Mouse (Mus musculus) midbrain, embryonic 14.5 days (tissue): Measurements from ENCODE around the gene Cyb5d1. TPM values are rescaled to one million over a fixed set of nuclear protein-coding genes. Genes with fewer than 3 reads are reported as not detected.
A peak's percentile ranks its signal among the peaks of the same experiment; 100 is the strongest.

Experiments
- ATAC-seq: fragments of 200-750 bp; cut with Nextera tagmentation; 2 replicates; pipeline ENCODE4 v1.8.0; 2017; ENCODE audit warnings: moderate number of reproducible peaks, moderate library complexity; ENCODE audit not compliant: low FRiP score, low TSS enrichment
- DNase-seq: peaks from one replicate; pipeline ENCODE4 v3.0.0-alpha.2; 2015
- H3K27ac ChIP-seq: fragments of 300-500 bp; sonication (generic); replicated peaks from 2 replicates; pipeline ENCODE4 v1.5.1; 2014; ENCODE audit warnings: mild to moderate bottlenecking, low read depth, low read length, moderate library complexity
- H3K27me3 ChIP-seq: fragments of 300-500 bp; sonication (generic); 2 replicates; pipeline ENCODE4 v1.6.1; 2014; ENCODE audit warnings: low read length, control low read depth, mixed read lengths; ENCODE audit not compliant: control insufficient read depth, insufficient read depth
- H3K36me3 ChIP-seq: fragments of 300-500 bp; sonication (generic); 2 replicates; pipeline ENCODE4 v1.6.1; 2014; ENCODE audit warnings: low read length, control low read depth; ENCODE audit not compliant: control insufficient read depth, insufficient read depth
- H3K4me1 ChIP-seq: fragments of 300-500 bp; sonication (generic); 2 replicates; pipeline ENCODE4 v1.6.1; 2014; ENCODE audit warnings: mild to moderate bottlenecking, antibody characterized with exemption, low read length, control low read depth; ENCODE audit not compliant: control insufficient read depth, insufficient read depth
- H3K4me2 ChIP-seq: fragments of 300-500 bp; sonication (generic); 2 replicates; pipeline ENCODE4 v1.6.1; 2014; ENCODE audit warnings: mild to moderate bottlenecking, low read length, moderate library complexity
- H3K4me3 ChIP-seq: fragments of 300-500 bp; sonication (generic); replicated peaks from 2 replicates; pipeline ENCODE4 v1.5.1; 2014; ENCODE audit warnings: low read depth, low read length
- H3K9ac ChIP-seq: fragments of 300-500 bp; sonication (generic); replicated peaks from 2 replicates; pipeline ENCODE4 v1.6.1; 2014; ENCODE audit warnings: mild to moderate bottlenecking, low read length, moderate library complexity
- H3K9me3 ChIP-seq: fragments of 300-500 bp; sonication (generic); 2 replicates; pipeline ENCODE4 v1.6.1; 2016; ENCODE audit warnings: low read length, control low read depth, mixed read lengths; ENCODE audit not compliant: control insufficient read depth
- WGBS: fragments of 180-500 bp; shearing (Covaris S2); extraction: QIAGEN DNeasy Blood & Tissue Kit; methylation state at CpG from one replicate; pipeline ENCODE4 v1.1.7; 2014; 5-methylcytosine and 5-hydroxymethylcytosine counted together
- polyA plus RNA-seq: library from polyadenylated mRNA; unstranded; fragments of >200 nt; fragmentation: Nextera tagmentation; extraction: Ambion mirVana; gene quantifications from 2 replicates; pipeline ENCODE4 v1.2.1, GENCODE M21; 2014

Gene Cyb5d1
- polyA plus RNA-seq, 1 experiment from 2014 or later: 24.8 TPM

GRCm38 (mm10) chr11:69364910-69365309 lies 30.5 kb downstream of the Cyb5d1 start:
- peak; percentile 89 for DNase-seq
- peak; percentile 59; the same call in 1 of the 2 replicates for ATAC-seq
- peak overlapping the region; percentile 100; the same call in 1 of the 2 replicates for H3K9ac ChIP-seq
- H3K27me3 ChIP-seq: no peaks in the 10 kb centered on the region
- 3% methylated on average over 6 of the region's 6 CpGs for WGBS
- peaks cover 29% of the 10 kb centered on the region for H3K4me1 ChIP-seq
- peak overlapping the region; percentile 99; the same call in 1 of the 2 replicates for H3K4me3 ChIP-seq
- H3K36me3 ChIP-seq: peaks cover 44% of the 10 kb centered on the region
- no peaks in the 10 kb centered on the region for H3K9me3 ChIP-seq
- H3K4me2 ChIP-seq: peak overlapping the region; percentile 96
- H3K27ac ChIP-seq: peak overlapping the region; percentile 100

GRCm38 (mm10) chr11:69364376-69364775 lies 31.1 kb downstream of the Cyb5d1 start:
- Histone ChIP-seq H3K9ac (peak overlapping the region; percentile 100; the same call in 1 of the 2 replicates), H3K4me3 (no peak overlapping the region), H3K36me3 (peaks cover 50% of the 10 kb centered on the region), H3K4me2 (peak overlapping the region; percentile 96), H3K9me3 (no peaks in the 10 kb centered on the region), H3K4me1 (peaks cover 27% of the 10 kb centered on the region), H3K27me3 (no peaks in the 10 kb centered on the region), H3K27ac (peak overlapping the region; percentile 100; the same call in 1 of the 2 replicates)
- WGBS: 54% methylated on average over 8 of the region's 8 CpGs
- ATAC-seq (no peak), DNase-seq (no peak)

- H3K9ac ChIP-seq: no peak overlapping the region
- no peaks in the 10 kb centered on the region for H3K9me3 ChIP-seq
- peaks cover 69% of the 10 kb centered on the region for H3K36me3 ChIP-seq
- DNase-seq (no peak), ATAC-seq (no peak)
- H3K27ac ChIP-seq: no peak overlapping the region
- no peaks in the 10 kb centered on the region for H3K27me3 ChIP-seq
- H3K4me1 ChIP-seq: peaks cover 23% of the 10 kb centered on the region
- no peak overlapping the region for H3K4me3 ChIP-seq
- 94% methylated on average over 2 of the region's 2 CpGs for WGBS
- no peak overlapping the region for H3K4me2 ChIP-seq
These were observed 33.0 kb downstream of the Cyb5d1 start for GRCm38 (mm10) chr11:69362479-69362878.

GRCm38 (mm10) chr11:69362021-69362420 lies 33.4 kb downstream of the Cyb5d1 start:
- 73% methylated on average over 7 of the region's 7 CpGs for WGBS
- ATAC-seq (no peak), DNase-seq (no peak)
- H3K9ac ChIP-seq: no peak overlapping the region
- no peak overlapping the region for H3K4me2 ChIP-seq
- H3K4me3 ChIP-seq: no peak overlapping the region
- no peak overlapping the region for H3K27ac ChIP-seq
- peaks cover 23% of the 10 kb centered on the region for H3K4me1 ChIP-seq
- H3K27me3 ChIP-seq: no peaks in the 10 kb centered on the region
- no peaks in the 10 kb centered on the region for H3K9me3 ChIP-seq
- H3K36me3 ChIP-seq: peaks cover 73% of the 10 kb centered on the region

DNA sequence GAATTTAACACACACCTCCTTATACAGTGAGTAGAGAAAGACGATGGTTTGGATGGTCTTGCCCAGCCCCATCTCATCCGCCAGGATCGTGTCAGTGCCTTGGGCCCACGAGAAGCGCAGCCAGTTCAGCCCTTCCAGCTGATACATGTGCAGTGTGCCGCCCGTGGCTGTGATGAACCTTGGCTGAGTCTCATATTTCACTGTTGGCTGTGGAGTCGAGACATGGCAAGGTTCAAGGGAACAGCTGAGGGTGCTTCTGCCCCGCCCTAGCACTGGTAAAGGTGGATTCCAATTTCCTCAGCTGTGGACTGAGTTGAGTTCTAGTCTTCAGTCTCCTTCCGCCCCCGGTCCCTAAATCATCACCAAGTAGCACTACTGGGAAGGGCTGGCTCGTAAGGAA lies 37.7 kb downstream of the Cyb5d1 start:
- Histone ChIP-seq H3K27me3 (no peaks in the 10 kb centered on the region), H3K9ac (no peak overlapping the region), H3K36me3 (peaks cover 99% of the 10 kb centered on the region), H3K4me2 (no peak overlapping the region), H3K4me3 (no peak overlapping the region), H3K4me1 (no peaks in the 10 kb centered on the region), H3K27ac (no peak overlapping the region), H3K9me3 (no peaks in the 10 kb centered on the region)
- ATAC-seq: no peak
- no peak for DNase-seq
- 95% methylated on average over 12 of the region's 12 CpGs for WGBS

- DNase-seq: no peak
- no peaks in the 10 kb centered on the region for H3K9me3 ChIP-seq
- no peak for ATAC-seq
- peaks cover 99% of the 10 kb centered on the region for H3K36me3 ChIP-seq
- H3K27me3 ChIP-seq: no peaks in the 10 kb centered on the region
- 94% methylated on average over 5 of the region's 5 CpGs for WGBS
- no peak overlapping the region for H3K27ac ChIP-seq
- no peak overlapping the region for H3K9ac ChIP-seq
- H3K4me2 ChIP-seq: no peak overlapping the region
- H3K4me3 ChIP-seq: no peak overlapping the region
- H3K4me1 ChIP-seq: no peaks in the 10 kb centered on the region
These were observed 38.9 kb downstream of the Cyb5d1 start for GRCm38 (mm10) chr11:69356544-69356943.

- Histone ChIP-seq H3K9ac (no peak overlapping the region), H3K36me3 (peaks cover 93% of the 10 kb centered on the region), H3K27me3 (no peaks in the 10 kb centered on the region), H3K9me3 (no peaks in the 10 kb centered on the region), H3K4me3 (no peak overlapping the region), H3K4me2 (no peak overlapping the region), H3K27ac (no peak overlapping the region), H3K4me1 (peaks cover 7% of the 10 kb centered on the region)
- DNase-seq (no peak), ATAC-seq (no peak)
- 91% methylated on average over 24 of the region's 26 CpGs for WGBS
These were observed 49.0 kb downstream of the Cyb5d1 start for GRCm38 (mm10) chr11:69346441-69346840.

Other genes with a start within 250 kb of the Cyb5d1 start
- 0.08 and 0.22 TPM in 2 replicates for gene Alox12b, start 238.6 kb downstream of the Cyb5d1 start, polyA plus RNA-seq
- gene Alox8, start 197.8 kb downstream of the Cyb5d1 start, polyA plus RNA-seq: 0.17 and 0.26 TPM in 2 replicates
- gene Gucy2e, start 158.6 kb downstream of the Cyb5d1 start, polyA plus RNA-seq: 0.37 and 0.49 TPM in 2 replicates
- 14.9 and 18.6 TPM in 2 replicates for gene Cntrob, start 71.9 kb downstream of the Cyb5d1 start, polyA plus RNA-seq
- 189 and 220 TPM in 2 replicates for gene Trappc1, start 71.7 kb downstream of the Cyb5d1 start, polyA plus RNA-seq
- 4.1 and 4.3 TPM in 2 replicates for gene Kcnab3, start 69.4 kb downstream of the Cyb5d1 start, polyA plus RNA-seq
- 222 and 270 TPM in 2 replicates for gene Rnf227, start 55.2 kb downstream of the Cyb5d1 start, polyA plus RNA-seq
- 77.5 and 80.8 TPM in 2 replicates for gene Chd3, start 26.2 kb downstream of the Cyb5d1 start, polyA plus RNA-seq
- gene Naa38, start 144 bp downstream of the Cyb5d1 start, polyA plus RNA-seq: 97.6 and 123 TPM in 2 replicates
- 2.6 and 4.9 TPM in 2 replicates for gene Tmem88, start 2.6 kb upstream of the Cyb5d1 start, polyA plus RNA-seq
- 41.1 and 41.2 TPM in 2 replicates for gene Kdm6b, start 18.0 kb upstream of the Cyb5d1 start, polyA plus RNA-seq
- gene Dnah2, start 153.5 kb upstream of the Cyb5d1 start, polyA plus RNA-seq: 4.8 and 5.7 TPM in 2 replicates
- gene Efnb3, start 164.6 kb upstream of the Cyb5d1 start, polyA plus RNA-seq: 40.7 and 109 TPM in 2 replicates
- 22.5 and 22.7 TPM in 2 replicates for gene Wrap53, start 184.6 kb upstream of the Cyb5d1 start, polyA plus RNA-seq
- 66.1 and 69.2 TPM in 2 replicates for gene Trp53, start 184.7 kb upstream of the Cyb5d1 start, polyA plus RNA-seq
- gene Atp1b2, start 210.3 kb upstream of the Cyb5d1 start, polyA plus RNA-seq: 46.5 and 46.7 TPM in 2 replicates
- gene Shbg, start 222.3 kb upstream of the Cyb5d1 start, polyA plus RNA-seq: not detected in 2 replicates
- 21.6 and 22.5 TPM in 2 replicates for gene Sat2, start 226.4 kb upstream of the Cyb5d1 start, polyA plus RNA-seq
- 35.9 and 38.4 TPM in 2 replicates for gene Fxr2, start 237.4 kb upstream of the Cyb5d1 start, polyA plus RNA-seq